Comparison of ENCODE assay signal across 8 mouse cellular contexts in genomic region chr6:91684831-91685532, GRCm38 (mm10). TPM values are rescaled to one million over a fixed set of nuclear protein-coding genes. Genes with fewer than 3 reads are reported as not detected.
A peak's percentile ranks its signal among the peaks of the same experiment; 100 is the strongest.
DNase-seq lines count a peak whose midpoint lies in the region; ATAC-seq and TF ChIP-seq lines count a peak whose summit lies in the region.

No protein-coding gene starts in this region.

- no peak for TF ChIP-seq POLR2A in thymus, adult 2 months (IDR thresholded peaks at IDR 0.05; ENCODE audit: control insufficient read depth, extremely low read depth, insufficient read depth, low read length, poor library complexity)

- peak; percentile 35 to 38 for DNase-seq in layer of hippocampus, postnatal 10 days (ENCODE audit: low spot score in 2 of 2)
- no peak for DNase-seq in layer of hippocampus, adult 18-20 months (ENCODE audit: low spot score in 2 of 2)
- peak; percentile 41 for DNase-seq in cerebellum, adult 11 months
- DNase-seq in forebrain, embryonic 14.5 days (ENCODE audit: low spot score) = no peak
- peak; percentile 63 for DNase-seq in heart, postnatal 4 days
- DNase-seq in midbrain, embryonic 11.5 days (ENCODE audit: low spot score, missing footprints) = peak; percentile 90
- no peak for DNase-seq in thymus, adult 2 months

- H3K4me2 ChIP-seq in forebrain, embryonic 14.5 days (ENCODE audit: low read length) = peak overlapping the region; percentile 92
- H3K4me2 ChIP-seq in limb, embryonic 12.5 days = peak overlapping the region; percentile 96
- peak overlapping the region; percentile 81 for H3K4me2 ChIP-seq in midbrain, embryonic 11.5 days

- 27% methylated on average over 17 of the region's 17 CpGs for WGBS in forebrain, embryonic 14.5 days
- 6% methylated on average over 17 of the region's 17 CpGs for WGBS in limb, embryonic 12.5 days
- WGBS in midbrain, embryonic 11.5 days = 40% methylated on average over 17 of the region's 17 CpGs
- WGBS in thymus, adult 2 months = 7% methylated on average over 17 of the region's 17 CpGs

- TF ChIP-seq CTCF in thymus, adult 2 months (IDR thresholded peaks at IDR 0.05; ENCODE audit: borderline replicate concordance, control insufficient read depth, extremely low read depth, insufficient read depth, low read length, poor library complexity) = no peak

- H3K9me3 ChIP-seq in forebrain, embryonic 14.5 days (replicated peaks; ENCODE audit: control insufficient read depth, low read length) = no peaks in the 10 kb centered on the region
- H3K9me3 ChIP-seq in limb, embryonic 12.5 days = no peaks in the 10 kb centered on the region
- H3K9me3 ChIP-seq in midbrain, embryonic 11.5 days (ENCODE audit: control insufficient read depth, low read length) = no peaks in the 10 kb centered on the region

- H3K27ac ChIP-seq in forebrain, embryonic 14.5 days (ENCODE audit: low read depth, low read length) = peak overlapping the region; percentile 66
- H3K27ac ChIP-seq in limb, embryonic 12.5 days = peak overlapping the region; percentile 62
- 0 out of 2 replicates have a peak overlapping the region, but pooled peaks have one; percentile 91 for H3K27ac ChIP-seq in midbrain, embryonic 11.5 days (ENCODE audit: low read depth, low read length)
- peak overlapping the region; percentile 78; the same call in 1 of the 2 replicates for H3K27ac ChIP-seq in thymus, adult 2 months (ENCODE audit: control insufficient read depth, insufficient read depth, low read length)

- peak overlapping the region; percentile 89 for H3K4me3 ChIP-seq in forebrain, embryonic 14.5 days (ENCODE audit: low read depth, low read length)
- peak overlapping the region; percentile 84 for H3K4me3 ChIP-seq in limb, embryonic 12.5 days (replicated peaks)
- peak overlapping the region; percentile 85 for H3K4me3 ChIP-seq in midbrain, embryonic 11.5 days (ENCODE audit: low read depth, low read length)
- peak overlapping the region; percentile 91 for H3K4me3 ChIP-seq in thymus, adult 2 months (ENCODE audit: control insufficient read depth, insufficient read depth, low read length)

- 0 out of 2 replicates have a peak, but pooled peaks have one; percentile 0 for ATAC-seq in forebrain, embryonic 14.5 days
- ATAC-seq in limb, embryonic 12.5 days (ENCODE audit: insufficient number of reproducible peaks, insufficient read depth, low FRiP score, low TSS enrichment, low read depth) = no peak
- no peak for ATAC-seq in midbrain, embryonic 11.5 days (ENCODE audit: low FRiP score)

- peaks cover 21% of the 10 kb centered on the region for H3K4me1 ChIP-seq in forebrain, embryonic 14.5 days (ENCODE audit: control insufficient read depth, insufficient read depth, low read length)
- H3K4me1 ChIP-seq in limb, embryonic 12.5 days (replicated peaks) = peaks cover 42% of the 10 kb centered on the region
- H3K4me1 ChIP-seq in midbrain, embryonic 11.5 days (ENCODE audit: control insufficient read depth, insufficient read depth, low read length) = peaks cover 18% of the 10 kb centered on the region
- peaks cover 41% of the 10 kb centered on the region for H3K4me1 ChIP-seq in thymus, adult 2 months (replicated peaks; ENCODE audit: control insufficient read depth, insufficient read depth, low read length)

- H3K27me3 ChIP-seq in forebrain, embryonic 14.5 days (replicated peaks; ENCODE audit: control insufficient read depth, insufficient read depth, low read length) = no peaks in the 10 kb centered on the region
- no peaks in the 10 kb centered on the region for H3K27me3 ChIP-seq in limb, embryonic 12.5 days
- H3K27me3 ChIP-seq in midbrain, embryonic 11.5 days (ENCODE audit: control insufficient read depth, insufficient read depth, low read length) = no peaks in the 10 kb centered on the region
- H3K27me3 ChIP-seq in thymus, adult 2 months (ENCODE audit: control insufficient read depth, insufficient read depth, low read length) = no peaks in the 10 kb centered on the region

- no peaks in the 10 kb centered on the region for H3K36me3 ChIP-seq in forebrain, embryonic 14.5 days (ENCODE audit: control insufficient read depth, insufficient read depth, low read length)
- H3K36me3 ChIP-seq in limb, embryonic 12.5 days = no peaks in the 10 kb centered on the region
- H3K36me3 ChIP-seq in midbrain, embryonic 11.5 days (ENCODE audit: control insufficient read depth, insufficient read depth, low read length) = no peaks in the 10 kb centered on the region
- H3K36me3 ChIP-seq in thymus, adult 2 months (ENCODE audit: control insufficient read depth, insufficient read depth, low read length) = no peaks in the 10 kb centered on the region

- H3K9ac ChIP-seq in forebrain, embryonic 14.5 days (ENCODE audit: low read length) = peak overlapping the region; percentile 95
- H3K9ac ChIP-seq in limb, embryonic 12.5 days (replicated peaks) = peak overlapping the region; percentile 88
- H3K9ac ChIP-seq in midbrain, embryonic 11.5 days (ENCODE audit: low read length) = peak overlapping the region; percentile 88

RNA-seq across cellular contexts. Expression of gene Slc6a6, which starts 1.1 kb away (rescaled TPM):
- 100 to 1,000 TPM; 177 to 193 TPM for total RNA-seq in layer of hippocampus, postnatal 10 days (2021)
- total RNA-seq in layer of hippocampus, adult 18-20 months (2021) = 100 to 1,000 TPM; 115 to 116 TPM
- polyA plus RNA-seq in forebrain, embryonic 14.5 days (2014; fragmentation: Nextera tagmentation; extraction: Ambion mirVana) = 45.6 and 71.7 TPM in 2 replicates
- total RNA-seq in heart, postnatal 4 days (2021) = 100 to 1,000 TPM; 142 to 158 TPM
- polyA plus RNA-seq in limb, embryonic 12.5 days (2016; fragmentation: Nextera tagmentation; extraction: Ambion mirVana) = 45.4 and 47.1 TPM in 2 replicates
- 43.6 and 45.6 TPM in 2 replicates for polyA plus RNA-seq in midbrain, embryonic 11.5 days (2014; fragmentation: Nextera tagmentation; extraction: Ambion mirVana)
- 141 and 179 TPM in 2 replicates for polyA plus RNA-seq in thymus, adult 2 months (2012; rRNA removed)

Comparison
In these comparisons a context has a peak if more than half of its experiments do, and no peak if none do; other contexts are left out.
1. DNase-seq: peak in layer of hippocampus, postnatal 10 days (2 of 2), cerebellum, adult 11 months (single experiment), heart, postnatal 4 days (single experiment) and midbrain, embryonic 11.5 days (single experiment); none in layer of hippocampus, adult 18-20 months (0 of 2), forebrain, embryonic 14.5 days (single experiment) and thymus, adult 2 months (single experiment).
2. Peak in every context shown above with its lines, with median percentiles within 50 percentile points of each other: H3K27ac ChIP-seq, H3K4me2 ChIP-seq, H3K4me3 ChIP-seq and H3K9ac ChIP-seq.